Mouse (Mus musculus): ENCODE data around the gene Lsm7.
A peak's percentile ranks its signal among the peaks of the same experiment; 100 is the strongest.

The Lsm7 gene

GRCm38 (mm10) chr10:80876028-80876427 is 21.0 kb upstream of the Lsm7 start:
- DNase-seq (ENCODE audit: low spot score in 2 of 2), result peak in 1 of 2 experiments; percentile 61

- DNase-seq (ENCODE audit: low spot score in 2 of 2), result no peak
Measured at GRCm38 (mm10) chr10:80874035-80874434, 19.0 kb upstream of the Lsm7 start.

- no peak for DNase-seq (ENCODE audit: low spot score in 2 of 2)
Measured at GRCm38 (mm10) chr10:80871581-80871980, 16.6 kb upstream of the Lsm7 start, which contains the start of gene Tmprss9. Tmprss9 (plus strand) TSS chr10:80871848.

GRCm38 (mm10) chr10:80870993-80871392 is 16.0 kb upstream of the Lsm7 start:
- no peak for DNase-seq (ENCODE audit: low spot score in 2 of 2)

- DNase-seq (ENCODE audit: low spot score in 2 of 2), result no peak
Measured at GRCm38 (mm10) chr10:80864446-80864845, 9.4 kb upstream of the Lsm7 start.

- no peak for DNase-seq (ENCODE audit: low spot score in 2 of 2)
Measured at GRCm38 (mm10) chr10:80862305-80862704, 7.3 kb upstream of the Lsm7 start.

DNA sequence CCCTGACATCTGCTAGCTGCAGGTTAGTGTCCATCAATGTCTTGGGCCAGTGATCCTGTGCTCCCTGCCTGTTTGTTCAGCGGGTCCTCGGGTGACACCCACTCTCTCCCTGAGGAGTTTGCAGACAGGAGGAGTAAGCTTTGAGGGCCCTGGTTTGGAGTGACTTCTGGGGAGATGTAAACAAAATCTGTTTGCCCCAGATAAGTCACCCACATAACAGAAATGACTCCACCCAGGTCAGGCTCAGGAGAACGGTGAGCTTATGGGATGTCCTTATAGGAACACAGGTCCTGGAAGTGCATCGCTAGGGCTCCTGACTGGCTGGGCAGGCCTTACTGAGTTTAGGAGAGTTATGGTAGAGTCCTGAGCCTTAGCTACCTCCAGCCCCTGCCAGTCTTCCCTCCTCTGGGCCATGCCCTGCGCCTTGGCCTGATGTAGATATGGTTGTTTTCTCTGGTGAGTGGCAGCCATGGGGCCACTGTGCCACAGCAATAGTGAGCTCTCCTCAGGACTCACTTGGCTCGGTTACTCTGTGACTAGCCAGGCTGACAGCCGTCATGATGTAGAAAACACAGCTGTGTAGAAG is 3.4 kb upstream of the Lsm7 start:
- no peak for DNase-seq (ENCODE audit: low spot score in 2 of 2)

- DNase-seq (ENCODE audit: low spot score in 2 of 2), result no peak
Measured at GRCm38 (mm10) chr10:80857848-80858247, 2.8 kb upstream of the Lsm7 start.

GRCm38 (mm10) chr10:80857386-80857785 is 2.4 kb upstream of the Lsm7 start:
- DNase-seq (ENCODE audit: low spot score in 2 of 2), result no peak

DNA sequence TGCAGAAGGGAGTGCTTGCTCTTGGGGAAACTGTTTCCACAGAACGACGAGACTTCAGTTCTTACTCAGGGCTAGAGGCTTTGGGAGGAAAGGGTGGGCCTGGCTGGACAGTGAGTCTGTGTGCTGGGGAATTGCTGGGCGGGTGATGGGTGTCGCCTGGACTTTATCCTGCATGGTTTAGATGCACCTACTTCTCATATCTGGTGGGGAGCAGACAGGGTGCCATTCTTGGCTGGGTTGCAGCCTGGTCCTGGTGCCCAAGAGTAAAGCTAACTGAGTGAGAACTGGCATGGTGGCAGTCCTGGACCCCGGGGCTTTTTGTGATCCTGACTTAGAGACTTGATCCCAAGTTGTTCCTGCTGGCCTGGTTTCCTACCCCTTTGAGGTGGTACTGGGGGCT is 1.9 kb upstream of the Lsm7 start:
- no peak for DNase-seq (ENCODE audit: low spot score in 2 of 2)

GRCm38 (mm10) chr10:80856267-80856666 is 1.3 kb upstream of the Lsm7 start:
- DNase-seq (ENCODE audit: low spot score in 2 of 2), result no peak

- DNase-seq (ENCODE audit: low spot score in 2 of 2), result no peak
Measured at GRCm38 (mm10) chr10:80855749-80856073, 702 bp upstream of the Lsm7 start.

DNA sequence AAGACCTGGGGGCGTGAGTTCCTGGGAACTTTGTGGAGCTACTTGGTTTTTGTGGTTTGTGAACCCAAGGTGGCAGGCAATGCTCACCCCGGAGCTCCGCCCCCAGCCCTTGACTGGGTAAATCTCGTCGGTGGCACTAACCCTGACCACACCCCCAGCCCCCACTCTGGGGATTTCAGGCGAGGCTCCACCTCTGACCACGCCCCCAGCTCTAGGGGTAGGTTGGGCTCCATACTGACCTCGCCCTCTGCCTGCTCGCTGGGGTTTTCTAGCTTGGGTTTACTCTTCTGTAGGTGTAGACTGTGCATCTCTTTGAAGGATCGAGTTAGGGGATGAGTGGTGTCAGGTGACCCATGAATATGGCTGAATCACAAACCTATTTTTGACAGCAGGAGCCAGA is 6.4 kb downstream of the Lsm7 start:
- no peak for DNase-seq (ENCODE audit: low spot score in 2 of 2)

DNA sequence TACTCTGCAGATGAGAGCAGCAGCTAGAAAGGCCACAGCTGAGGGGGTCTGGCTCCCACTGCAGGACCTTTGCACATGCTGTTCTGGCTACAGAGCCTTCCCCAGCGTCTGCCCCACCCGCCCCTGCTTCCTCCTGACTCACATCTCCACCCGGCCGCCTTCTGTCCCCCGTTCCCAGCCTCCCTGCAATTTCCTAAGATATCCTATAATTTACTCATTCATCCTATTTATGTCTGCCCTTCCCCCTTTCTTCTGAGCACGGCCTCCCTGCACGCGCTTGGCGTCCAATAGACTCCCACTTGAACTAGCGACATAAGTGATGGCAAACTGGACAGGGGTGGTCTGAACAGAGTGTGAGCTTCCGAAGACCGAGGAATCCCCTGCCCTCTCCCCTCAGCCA is 9.3 kb downstream of the Lsm7 start:
- DNase-seq (ENCODE audit: low spot score in 2 of 2), result peak in 1 of 2 experiments; percentile 67

GRCm38 (mm10) chr10:80845055-80845693 is 9.8 kb downstream of the Lsm7 start:
- no peak for DNase-seq (ENCODE audit: low spot score in 2 of 2)

DNA sequence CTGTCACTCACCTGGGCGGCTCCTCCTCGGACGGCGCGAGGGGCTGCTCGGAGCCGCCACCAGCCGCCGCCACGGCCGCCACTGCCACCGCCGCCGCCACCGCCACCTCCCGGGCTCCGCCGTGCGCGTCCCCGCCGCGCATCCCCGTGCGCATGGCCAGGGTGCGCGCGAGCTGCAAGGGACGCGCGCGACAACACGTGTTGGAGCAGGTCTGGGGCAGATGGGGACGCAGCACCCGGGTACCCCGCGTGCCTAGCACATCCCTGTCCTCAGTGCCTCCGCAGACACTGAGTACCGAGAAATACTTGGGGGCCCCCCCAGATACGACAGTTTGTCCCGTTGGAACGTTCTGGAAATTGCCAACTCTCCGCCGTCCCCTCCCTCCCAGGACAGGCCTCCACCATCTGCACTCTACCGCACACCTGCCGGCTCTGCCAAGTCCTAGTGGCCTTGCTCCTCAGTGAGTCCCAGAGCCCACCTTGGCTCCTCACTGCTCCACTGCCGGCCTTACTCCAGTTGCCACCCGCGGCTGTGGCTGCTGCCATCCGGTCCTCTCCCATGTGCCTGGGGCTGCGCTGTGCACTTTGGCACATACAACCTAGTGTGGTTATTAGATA is 11.0 kb downstream of the Lsm7 start, which contains the start of gene Lingo3:
TSS of gene Lingo3 (minus strand) at position 109 of the 617 bp plus-strand sequence.
- DNase-seq (ENCODE audit: low spot score in 2 of 2), result peak in 1 of 2 experiments; percentile 52

GRCm38 (mm10) chr10:80843087-80843930 is 11.7 kb downstream of the Lsm7 start:
- no peak for DNase-seq (ENCODE audit: low spot score in 2 of 2)

- DNase-seq (ENCODE audit: low spot score in 2 of 2), result peak; percentile 51 to 63
Measured at GRCm38 (mm10) chr10:80842334-80842733, 12.7 kb downstream of the Lsm7 start.

GRCm38 (mm10) chr10:80841685-80842084 is 13.3 kb downstream of the Lsm7 start:
- DNase-seq (ENCODE audit: low spot score in 2 of 2), result no peak

GRCm38 (mm10) chr10:80839848-80840247 is 15.2 kb downstream of the Lsm7 start:
- no peak for DNase-seq (ENCODE audit: low spot score in 2 of 2)

DNA sequence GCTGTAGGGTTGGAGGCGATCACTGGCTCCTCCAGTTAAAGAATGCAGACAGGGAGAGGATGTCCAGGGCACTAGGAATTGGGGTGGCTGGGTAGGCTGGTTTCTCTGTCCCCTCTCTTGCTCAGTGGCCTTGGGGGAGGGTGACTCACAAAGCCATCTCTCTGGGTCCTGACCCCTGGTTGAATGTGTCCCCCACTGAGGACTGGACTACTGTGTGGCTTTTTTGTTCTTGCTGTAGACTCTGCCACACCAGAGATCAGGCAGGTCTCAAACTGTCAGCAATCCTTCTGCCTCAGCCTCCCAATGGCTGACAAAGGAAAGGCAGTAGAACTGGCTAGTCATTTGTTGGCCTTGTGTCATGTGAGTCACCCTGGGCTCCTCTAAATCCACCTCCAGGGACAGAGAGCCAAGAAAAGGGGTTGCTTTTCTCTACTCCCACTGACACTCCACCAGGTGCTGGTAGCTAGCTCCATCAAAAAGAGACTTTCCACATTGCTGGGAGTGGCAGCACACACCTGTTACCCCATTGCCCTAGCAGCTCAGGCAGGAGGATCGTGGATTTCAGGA is 16.6 kb downstream of the Lsm7 start:
- no peak for DNase-seq (ENCODE audit: low spot score in 2 of 2)

- DNase-seq (ENCODE audit: low spot score in 2 of 2), result no peak
Measured at GRCm38 (mm10) chr10:80837827-80838226, 17.2 kb downstream of the Lsm7 start.

All from left cerebral cortex, adult 9 months (tissue).